Mouse (Mus musculus) midbrain, embryonic 10.5 days (tissue): ENCODE data around the gene Hebp1. TPM values are rescaled to one million over a fixed set of nuclear protein-coding genes. Genes with fewer than 3 reads are reported as not detected.
A peak's percentile ranks its signal among the peaks of the same experiment; 100 is the strongest.

Experiments
- DNase-seq: peaks from one replicate; pipeline ENCODE4 v3.0.0-alpha.2; 2017; ENCODE audit warnings: low spot score
- H3K27ac ChIP-seq: fragments of 300-500 bp; sonication (generic); replicated peaks from 2 replicates; pipeline ENCODE4 v1.5.1; 2016; ENCODE audit warnings: mild to moderate bottlenecking
- H3K27me3 ChIP-seq: fragments of 300-500 bp; sonication (generic); 2 replicates; pipeline ENCODE4 v1.6.1; 2016; ENCODE audit warnings: low read depth, mild to moderate bottlenecking; ENCODE audit not compliant: poor library complexity, severe bottlenecking
- H3K36me3 ChIP-seq: fragments of 300-500 bp; sonication (generic); 2 replicates; pipeline ENCODE4 v1.6.1; 2016; ENCODE audit warnings: mild to moderate bottlenecking, moderate library complexity
- H3K4me1 ChIP-seq: fragments of 300-500 bp; sonication (generic); 2 replicates; pipeline ENCODE4 v1.6.1; 2016
- H3K4me3 ChIP-seq: fragments of 300-500 bp; sonication (generic); 2 replicates; pipeline ENCODE4 v1.5.1; 2016; ENCODE audit warnings: mild to moderate bottlenecking, moderate library complexity
- H3K9me3 ChIP-seq: fragments of 300-500 bp; sonication (generic); replicated peaks from 2 replicates; pipeline ENCODE4 v1.6.1; 2016; ENCODE audit warnings: mild to moderate bottlenecking
- WGBS: fragments of 180-500 bp; shearing (Covaris S2); methylation state at CpG from one replicate; pipeline ENCODE4 v1.1.7; 2016; 5-methylcytosine and 5-hydroxymethylcytosine counted together
- polyA plus RNA-seq: library from polyadenylated mRNA; unstranded; fragments of >200 nt; fragmentation: Nextera tagmentation; extraction: Ambion mirVana; gene quantifications from 2 replicates; pipeline ENCODE4 v1.2.1, GENCODE M21; 2016

Hebp1 gene
- polyA plus RNA-seq, 1 experiment from 2014 or later: 5.2 TPM

GRCm38 (mm10) chr6:135089786-135090185, 108.0 kb downstream of the Hebp1 start:
- no peaks in the 10 kb centered on the region for H3K36me3 ChIP-seq
- H3K4me1 ChIP-seq: peaks cover 15% of the 10 kb centered on the region
- H3K9me3 ChIP-seq: no peaks in the 10 kb centered on the region
- 19% methylated on average over 8 of the region's 8 CpGs for WGBS
- H3K27me3 ChIP-seq: peaks cover 21% of the 10 kb centered on the region; the same call in 1 of the 2 replicates
- H3K4me3 ChIP-seq: no peak overlapping the region
- no peak for DNase-seq
- H3K27ac ChIP-seq: no peak overlapping the region; the same call in 1 of the 2 replicates

- WGBS: 39% methylated on average over 19 of the region's 19 CpGs
- peak; percentile 87 for DNase-seq
- Histone ChIP-seq H3K27me3 (peaks cover 21% of the 10 kb centered on the region; the same call in 1 of the 2 replicates), H3K9me3 (no peaks in the 10 kb centered on the region), H3K36me3 (peaks cover 6% of the 10 kb centered on the region; the same call in 1 of the 2 replicates), H3K4me3 (no peak overlapping the region), H3K27ac (0 out of 2 replicates have a peak overlapping the region, but pooled peaks have one; percentile 24), H3K4me1 (peaks cover 20% of the 10 kb centered on the region)
These were observed 109.9 kb downstream of the Hebp1 start for GRCm38 (mm10) chr6:135087721-135088451.

Other genes starting within 250 kb of the Hebp1 start
- gene Apold1, start 216.3 kb downstream of the Hebp1 start, polyA plus RNA-seq: 2.5 and 2.8 TPM in 2 replicates
- gene Ddx47, start 186.4 kb downstream of the Hebp1 start, polyA plus RNA-seq: 105 and 108 TPM in 2 replicates
- 3.3 and 3.5 TPM in 2 replicates for gene Gprc5a, start 132.4 kb downstream of the Hebp1 start, polyA plus RNA-seq
- not detected in 2 replicates for gene Gprc5d, start 79.7 kb downstream of the Hebp1 start, polyA plus RNA-seq
- gene Fam234b, start within 50 bp of the Hebp1 start, polyA plus RNA-seq: 21.7 and 29.5 TPM in 2 replicates
- gene Gsg1, start 56.3 kb upstream of the Hebp1 start, polyA plus RNA-seq: 0.09 and 0.47 TPM in 2 replicates
- gene Pbp2, start 112.4 kb upstream of the Hebp1 start, polyA plus RNA-seq: not detected in 2 replicates
- 8.5 and 11.3 TPM in 2 replicates for gene Emp1, start 164.5 kb upstream of the Hebp1 start, polyA plus RNA-seq